Mouse (Mus musculus) kidney, embryonic 14.5 days (tissue): ENCODE results near the gene Man2a2. TPM values are rescaled to one million over a fixed set of nuclear protein-coding genes. Genes with fewer than 3 reads are reported as not detected.
"Not testable (repeated sequence)": the region's sequence is repeated elsewhere in the genome, so short reads cannot be mapped to it uniquely, and the experiment has no call there.

ENCODE experiments used
- ATAC-seq: fragments of 200-750 bp; cut with Nextera tagmentation; 2 replicates; pipeline ENCODE4 v1.8.0; 2017; ENCODE audit warnings: moderate number of reproducible peaks, mild to moderate bottlenecking, moderate TSS enrichment, moderate library complexity; ENCODE audit not compliant: low FRiP score, low TSS enrichment
- H3K27ac ChIP-seq: fragments of 300-500 bp; sonication (generic); 2 replicates; pipeline ENCODE4 v1.5.1; 2014; ENCODE audit warnings: low read depth, mild to moderate bottlenecking, low read length, moderate library complexity, mixed read lengths
- H3K27me3 ChIP-seq: fragments of 300-500 bp; sonication (generic); 2 replicates; pipeline ENCODE4 v1.6.1; 2014; ENCODE audit warnings: mild to moderate bottlenecking, low read length; ENCODE audit not compliant: control insufficient read depth, insufficient read depth
- H3K36me3 ChIP-seq: fragments of 300-500 bp; sonication (generic); 2 replicates; pipeline ENCODE4 v1.6.1; 2014; ENCODE audit warnings: low read length, mixed read lengths; ENCODE audit not compliant: control insufficient read depth, insufficient read depth
- H3K4me1 ChIP-seq: fragments of 300-500 bp; sonication (generic); 2 replicates; pipeline ENCODE4 v1.6.1; 2014; ENCODE audit warnings: low read length, mixed read lengths; ENCODE audit not compliant: control insufficient read depth, insufficient read depth
- H3K4me2 ChIP-seq: fragments of 300-500 bp; sonication (generic); replicated peaks from 2 replicates; pipeline ENCODE4 v1.6.1; 2014; ENCODE audit warnings: low read depth, mild to moderate bottlenecking, low read length
- H3K4me3 ChIP-seq: fragments of 300-500 bp; sonication (generic); 2 replicates; pipeline ENCODE4 v1.5.1; 2014; ENCODE audit warnings: mild to moderate bottlenecking, low read length
- H3K9ac ChIP-seq: fragments of 300-500 bp; sonication (generic); 2 replicates; pipeline ENCODE4 v1.6.1; 2014; ENCODE audit warnings: low read depth, mild to moderate bottlenecking, low read length, moderate library complexity
- H3K9me3 ChIP-seq: fragments of 300-500 bp; sonication (generic); 2 replicates; pipeline ENCODE4 v1.6.1; 2016; ENCODE audit warnings: low read length; ENCODE audit not compliant: control insufficient read depth
- WGBS: fragments of 180-500 bp; shearing (Covaris S2); extraction: QIAGEN DNeasy Blood & Tissue Kit; methylation state at CpG from one replicate; pipeline ENCODE4 v1.1.7; 2014; 5-methylcytosine and 5-hydroxymethylcytosine counted together
- polyA plus RNA-seq: library from polyadenylated mRNA; unstranded; fragments of >200 nt; fragmentation: Nextera tagmentation; extraction: Ambion mirVana; gene quantifications from 2 replicates; pipeline ENCODE4 v1.2.1, GENCODE M21; 2014

The Man2a2 gene
- polyA plus RNA-seq, 1 experiment from 2014 or later: 17.2 TPM

DNA sequence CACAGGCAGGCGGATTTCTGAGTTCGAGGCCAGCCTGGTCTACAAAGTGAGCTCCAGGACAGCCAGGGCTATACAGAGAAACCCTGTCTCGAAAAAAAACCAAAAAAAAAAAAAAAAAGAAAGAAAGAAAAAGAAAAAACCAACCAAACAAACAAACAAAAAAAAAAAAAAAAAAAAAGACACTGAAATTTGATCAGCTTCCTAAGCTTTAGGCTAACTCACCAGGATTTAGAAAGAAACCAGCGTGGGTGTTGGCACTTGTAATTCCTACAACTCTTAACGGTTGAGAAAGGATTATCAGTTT, 46.4 kb downstream of the Man2a2 start:
- peaks cover 52% of the 10 kb centered on the region for H3K36me3 ChIP-seq
- H3K4me3 ChIP-seq: peak overlapping the region; percentile 63; the same call in 1 of the 2 replicates
- not testable (repeated sequence) for H3K4me2 ChIP-seq, H3K4me1 ChIP-seq, ATAC-seq, H3K9me3 ChIP-seq, H3K27me3 ChIP-seq, H3K9ac ChIP-seq, H3K27ac ChIP-seq
- 57% methylated on average over 4 of the region's 5 CpGs for WGBS

DNA sequence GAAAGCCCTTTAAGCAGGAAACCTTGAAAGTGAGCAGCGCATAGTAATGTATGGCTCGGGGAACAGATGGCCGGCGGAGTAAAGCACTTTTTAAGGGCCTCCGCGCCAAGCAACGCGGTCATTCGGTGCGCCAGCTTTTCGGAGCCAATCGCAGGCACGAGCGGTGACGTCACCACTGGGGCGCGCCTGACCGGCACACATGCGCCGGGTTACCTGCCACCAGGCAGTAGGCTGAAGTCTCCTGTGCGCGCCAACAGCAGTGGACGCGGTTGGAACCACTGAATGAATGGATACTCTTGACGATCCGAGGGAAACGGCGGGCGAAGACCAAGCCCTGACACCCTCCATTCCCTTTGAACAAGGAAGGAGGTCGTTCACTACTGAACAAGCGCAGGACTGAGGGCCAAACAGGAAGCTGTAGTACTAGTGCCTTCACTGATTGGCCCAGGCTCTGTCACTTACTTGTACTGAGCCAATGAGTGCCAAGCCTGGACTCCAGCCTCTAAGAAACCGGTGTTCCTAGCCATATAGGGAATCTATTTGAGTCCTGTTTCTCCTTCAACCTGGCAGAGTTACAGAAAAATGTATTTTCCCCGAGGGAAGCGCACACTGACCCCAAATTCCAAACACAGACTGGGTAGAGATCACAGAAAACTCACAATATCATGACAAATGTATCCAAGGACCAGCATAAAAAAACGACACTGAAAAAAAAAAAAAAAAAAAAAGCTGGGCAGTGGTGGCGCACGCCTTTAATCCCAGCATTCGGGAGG, 46.9 kb downstream of the Man2a2 start, which contains the start of gene Rccd1:
Gene Rccd1, minus strand, starts transcription at position 412 of the 773 bp plus-strand sequence.
- Histone ChIP-seq H3K9ac (peak within 1 kb of the TSS; percentile 65), H3K27ac (peak within 1 kb of the TSS; percentile 73), H3K4me2 (peak within 1 kb of the TSS; percentile 84), H3K4me1 (peaks cover 10% of the 10 kb centered on the region), H3K27me3 (no peaks in the 10 kb centered on the region), H3K9me3 (no peaks in the 10 kb centered on the region), H3K36me3 (peaks cover 46% of the 10 kb centered on the region), H3K4me3 (peak within 1 kb of the TSS; percentile 63)
- 2% methylated on average over 38 of the region's 38 CpGs for WGBS
- ATAC-seq: peak; percentile 99

DNA sequence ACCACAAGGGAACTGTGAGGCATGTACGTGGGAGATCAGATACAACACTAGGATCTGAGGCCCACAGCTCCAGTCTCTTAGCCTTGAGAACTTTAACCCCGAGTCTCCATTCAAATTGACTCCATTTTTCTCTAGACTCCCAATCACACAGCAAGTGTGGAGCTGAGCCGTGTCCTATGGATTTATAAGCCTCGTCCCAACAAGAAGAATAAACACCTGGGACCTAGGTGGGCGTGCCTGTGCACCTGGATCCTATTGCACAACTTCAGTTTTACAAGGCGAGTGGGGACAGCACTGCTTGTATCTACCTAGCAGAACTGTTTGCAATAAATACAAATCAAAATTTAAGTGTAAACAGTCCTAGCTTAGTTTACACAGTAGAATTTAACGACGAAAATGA, 47.8 kb downstream of the Man2a2 start:
- peaks cover 37% of the 10 kb centered on the region for H3K36me3 ChIP-seq

DNA sequence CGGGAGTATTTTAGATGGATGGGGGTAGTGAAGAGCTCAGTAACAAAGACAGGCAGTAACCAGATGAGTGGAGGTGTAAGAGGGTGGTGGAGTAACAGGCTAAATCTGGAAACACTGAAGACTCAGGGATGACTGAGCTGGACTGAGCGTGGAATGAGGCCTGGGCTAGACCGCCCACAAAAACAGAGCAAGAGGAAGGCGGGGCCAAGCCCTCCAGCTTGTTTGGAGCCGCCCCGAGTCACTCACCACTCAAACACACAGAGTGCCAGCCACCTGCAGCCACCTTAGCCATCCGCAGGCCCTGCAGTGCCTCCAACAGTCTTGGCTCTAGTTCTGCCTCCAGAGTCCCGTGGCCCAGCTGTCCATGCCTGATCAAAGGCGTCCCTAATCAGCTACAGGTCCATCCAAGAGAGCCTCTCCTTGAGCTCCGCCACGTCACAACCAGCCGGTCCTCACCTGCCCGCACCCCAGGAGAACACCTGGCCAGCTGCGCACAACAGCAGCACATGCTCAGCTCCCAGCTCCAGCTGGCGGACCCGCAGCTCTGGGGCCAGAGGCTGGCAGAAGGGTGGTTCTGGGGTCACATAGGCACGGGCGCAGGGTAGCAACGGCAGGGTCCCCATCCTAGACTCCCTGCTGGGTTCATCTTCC, 51.2 kb downstream of the Man2a2 start:
- Histone ChIP-seq H3K36me3 (peaks cover 25% of the 10 kb centered on the region), H3K9me3 (no peaks in the 10 kb centered on the region), H3K27ac (no peak overlapping the region), H3K4me1 (peaks cover 10% of the 10 kb centered on the region), H3K9ac (no peak overlapping the region), H3K4me3 (no peak overlapping the region), H3K27me3 (no peaks in the 10 kb centered on the region), H3K4me2 (no peak overlapping the region)
- no peak for ATAC-seq
- WGBS: 86% methylated on average over 19 of the region's 19 CpGs

More for the DNA sequence above, 47.8 kb downstream of the Man2a2 start:
- Histone ChIP-seq H3K9ac (peak overlapping the region; percentile 65), H3K27me3 (no peaks in the 10 kb centered on the region), H3K4me1 (peaks cover 10% of the 10 kb centered on the region), H3K9me3 (no peaks in the 10 kb centered on the region), H3K27ac (peak overlapping the region; percentile 73), H3K4me2 (peak overlapping the region; percentile 84), H3K4me3 (peak overlapping the region; percentile 63)
- WGBS: 14% methylated on average over 8 of the region's 8 CpGs
- no peak for ATAC-seq

DNA sequence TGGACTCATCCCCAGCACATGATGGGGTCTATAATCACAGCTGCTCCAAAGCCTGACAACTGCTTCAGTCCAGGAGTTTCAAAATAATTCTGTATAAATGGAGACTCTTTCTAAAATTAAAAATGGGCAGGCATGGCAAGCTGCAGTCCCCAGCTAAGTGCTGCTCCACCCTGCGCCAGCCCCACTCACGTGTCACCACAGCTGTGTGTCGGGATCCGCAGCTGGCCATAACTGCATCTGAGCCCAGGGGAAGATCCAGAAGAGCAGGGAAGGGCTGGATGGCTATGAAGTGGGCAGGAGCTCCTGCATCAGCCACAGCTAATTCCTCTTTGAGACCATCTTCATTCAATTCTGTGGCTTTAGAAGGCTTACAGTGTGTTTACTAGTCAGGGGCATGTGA, 52.5 kb downstream of the Man2a2 start:
- 89% methylated on average over 4 of the region's 4 CpGs for WGBS
- peaks cover 38% of the 10 kb centered on the region for H3K36me3 ChIP-seq
- no peak overlapping the region for H3K27ac ChIP-seq

DNA sequence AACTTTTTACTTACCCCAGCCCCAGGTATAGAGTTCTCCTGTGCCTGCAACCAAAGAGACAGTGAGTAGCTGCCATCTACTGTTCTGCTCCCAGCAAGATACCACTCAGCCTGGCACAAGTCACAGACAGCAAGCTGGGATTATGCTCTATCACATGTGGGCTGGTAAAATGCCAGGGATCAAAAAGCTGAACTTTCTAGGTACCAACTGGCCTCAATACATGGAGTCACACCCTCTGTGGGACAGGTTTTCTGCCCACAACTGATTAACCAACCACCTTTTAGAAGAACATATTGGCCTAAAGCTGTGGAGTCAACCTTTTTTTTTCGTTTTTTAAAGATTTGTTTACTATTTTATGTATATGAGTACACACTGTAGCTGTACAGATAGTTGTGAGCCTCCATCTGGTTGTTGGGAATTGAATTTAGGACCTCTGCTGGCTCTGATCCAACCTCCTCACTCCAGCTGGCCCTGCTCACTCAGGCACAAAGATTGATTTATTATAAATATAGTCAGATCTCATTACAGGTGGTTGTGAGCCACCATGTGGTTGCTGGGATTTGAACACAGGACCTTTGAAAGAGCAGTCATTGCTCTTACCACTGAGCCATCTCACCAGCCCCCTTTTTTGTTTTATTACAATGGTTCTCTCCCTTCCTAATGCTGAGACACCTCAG, 53.6 kb downstream of the Man2a2 start:
- H3K9me3 ChIP-seq: no peaks in the 10 kb centered on the region
- peaks cover 49% of the 10 kb centered on the region for H3K36me3 ChIP-seq
- H3K9ac ChIP-seq: no peak overlapping the region
- no peak overlapping the region for H3K27ac ChIP-seq
- H3K4me1 ChIP-seq: 0 out of 2 replicates have a peak, but pooled peaks cover under 1% of the 10 kb centered on the region
- H3K4me2 ChIP-seq: no peak overlapping the region
- H3K27me3 ChIP-seq: no peaks in the 10 kb centered on the region
- ATAC-seq: no peak
- 81% methylated on average over 1 of the region's 1 CpGs for WGBS
- H3K4me3 ChIP-seq: no peak overlapping the region

More for the DNA sequence above, 52.5 kb downstream of the Man2a2 start:
- Histone ChIP-seq H3K9ac (no peak overlapping the region), H3K9me3 (no peaks in the 10 kb centered on the region), H3K4me2 (no peak overlapping the region), H3K27me3 (no peaks in the 10 kb centered on the region), H3K4me3 (no peak overlapping the region), H3K4me1 (peaks cover 10% of the 10 kb centered on the region)
- no peak for ATAC-seq

DNA sequence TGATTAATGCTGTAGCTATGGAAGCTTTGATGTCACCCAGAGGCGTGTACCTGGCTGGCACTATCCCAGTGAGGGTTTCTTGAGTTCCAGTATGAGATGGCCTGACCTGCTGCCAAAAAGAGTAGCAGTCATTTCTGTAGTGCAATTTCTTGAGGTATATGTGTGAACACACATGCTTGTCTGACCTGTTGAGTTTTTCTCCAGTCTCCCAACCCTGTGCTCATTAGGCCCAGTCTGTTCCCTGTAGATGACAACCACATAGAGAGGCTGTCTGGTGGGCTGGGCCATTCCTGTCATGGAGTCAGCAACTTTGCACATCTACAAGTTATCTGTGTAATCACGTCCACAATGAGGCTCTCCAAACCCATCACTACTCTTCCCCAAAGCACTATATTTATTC, 55.4 kb downstream of the Man2a2 start:
- no peaks in the 10 kb centered on the region for H3K27me3 ChIP-seq
- H3K36me3 ChIP-seq: peaks cover 67% of the 10 kb centered on the region
- H3K4me3 ChIP-seq: no peak overlapping the region
- no peaks in the 10 kb centered on the region for H3K4me1 ChIP-seq
- H3K9ac ChIP-seq: no peak overlapping the region
- no peak for ATAC-seq
- H3K27ac ChIP-seq: no peak overlapping the region
- WGBS: 85% methylated on average over 2 of the region's 2 CpGs
- H3K4me2 ChIP-seq: no peak overlapping the region
- H3K9me3 ChIP-seq: no peaks in the 10 kb centered on the region

DNA sequence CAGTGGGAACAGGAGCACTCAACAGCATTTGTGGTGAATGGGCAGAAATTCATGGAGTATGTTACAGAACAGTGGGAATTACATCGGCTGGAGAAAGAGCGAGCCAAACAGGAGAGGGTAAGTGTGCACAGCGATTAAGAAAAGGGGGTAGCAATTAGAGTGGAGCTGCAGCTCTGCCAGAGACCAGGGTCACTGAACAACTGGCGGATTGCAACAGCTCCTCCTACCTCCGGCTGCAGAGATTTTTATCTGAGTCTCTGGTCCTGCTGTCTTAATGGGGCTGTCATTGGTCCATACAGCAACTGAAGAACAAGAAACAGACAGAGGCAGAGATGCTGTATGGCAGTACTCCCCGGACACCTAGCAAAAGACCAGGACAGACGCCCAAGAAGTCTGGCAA, 60.4 kb downstream of the Man2a2 start:
- H3K4me1 ChIP-seq: no peaks in the 10 kb centered on the region
- no peak for ATAC-seq
- no peak overlapping the region for H3K9ac ChIP-seq
- H3K27me3 ChIP-seq: no peaks in the 10 kb centered on the region
- H3K4me2 ChIP-seq: no peak overlapping the region
- WGBS: 77% methylated on average over 7 of the region's 7 CpGs
- no peak overlapping the region for H3K27ac ChIP-seq
- peaks cover 98% of the 10 kb centered on the region for H3K36me3 ChIP-seq
- no peak overlapping the region for H3K4me3 ChIP-seq
- no peaks in the 10 kb centered on the region for H3K9me3 ChIP-seq

DNA sequence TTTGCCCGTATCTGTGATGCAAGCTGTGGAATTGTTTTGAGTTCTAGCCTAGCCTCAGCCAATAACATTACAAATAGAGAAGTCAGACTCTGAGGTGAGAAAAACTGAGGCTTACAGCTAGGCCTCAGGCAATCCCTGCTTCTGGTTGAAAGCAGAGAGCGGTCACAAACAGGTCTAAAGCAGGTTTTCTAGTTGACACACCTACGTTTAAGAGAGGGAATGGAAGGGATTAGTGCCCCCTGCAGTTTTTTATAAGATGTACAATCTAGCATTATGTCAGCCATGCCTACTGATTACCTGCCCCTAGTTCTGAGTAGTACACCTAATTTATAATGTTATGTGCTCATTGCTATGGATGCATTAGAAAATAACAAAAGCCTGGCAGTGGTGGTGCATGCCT, 63.4 kb downstream of the Man2a2 start:
- no peak overlapping the region for H3K4me2 ChIP-seq
- no peak overlapping the region for H3K27ac ChIP-seq
- H3K4me1 ChIP-seq: no peaks in the 10 kb centered on the region
- 83% methylated on average over 3 of the region's 3 CpGs for WGBS
- H3K9ac ChIP-seq: no peak overlapping the region
- no peak overlapping the region for H3K4me3 ChIP-seq
- ATAC-seq: no peak
- H3K9me3 ChIP-seq: no peaks in the 10 kb centered on the region
- H3K36me3 ChIP-seq: peaks cover 97% of the 10 kb centered on the region
- no peaks in the 10 kb centered on the region for H3K27me3 ChIP-seq
